In the genomic region with DNA sequence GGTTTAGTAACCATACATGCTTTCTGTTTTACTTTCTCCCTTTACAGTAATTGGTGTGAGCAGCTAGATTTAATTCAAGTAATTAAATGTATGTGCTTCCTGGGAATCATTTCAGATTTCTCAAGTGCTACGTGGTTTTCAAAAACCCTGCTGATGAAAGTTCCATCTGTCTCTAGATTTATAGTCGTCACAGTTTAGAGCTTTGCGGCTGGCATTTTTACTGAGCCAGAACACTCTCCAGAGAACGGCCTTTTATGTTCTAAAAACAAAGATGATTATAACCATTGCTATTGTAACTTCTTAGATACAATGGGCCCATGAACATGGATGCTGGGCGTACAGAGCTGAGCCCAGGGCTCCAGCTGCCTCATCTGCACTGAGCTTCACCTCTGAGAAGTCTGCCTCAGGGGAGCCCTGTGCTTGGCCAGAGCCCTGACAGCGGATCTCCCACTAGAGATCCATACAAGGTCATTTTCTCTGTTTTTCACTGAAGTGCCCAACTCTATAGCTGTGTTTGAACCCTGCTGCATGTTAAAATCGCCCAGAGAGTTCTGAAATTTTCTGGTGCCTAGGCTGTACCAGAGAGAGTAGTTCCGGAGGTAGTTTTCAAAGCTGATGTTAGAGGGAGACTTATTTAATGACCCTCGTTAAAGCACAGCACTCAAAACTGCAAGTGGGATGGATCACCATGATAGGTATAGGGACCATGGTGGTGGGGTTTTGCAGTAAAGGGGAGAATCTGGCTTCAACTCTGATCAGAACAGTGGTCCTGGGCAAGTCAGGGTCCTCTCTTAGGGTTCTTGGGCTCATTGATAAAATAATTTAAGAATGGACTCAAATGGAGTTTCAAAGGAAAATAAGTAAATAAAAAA, we compare ENCODE assay signal across 18 mouse cellular contexts. TPM values are rescaled to one million over a fixed set of nuclear protein-coding genes. Genes with fewer than 3 reads are reported as not detected.
A peak's percentile ranks its signal among the peaks of the same experiment; 100 is the strongest.
DNase-seq lines count a peak whose midpoint lies in the region; ATAC-seq lines count a peak whose summit lies in the region.
"Had no signal": no experiment of that assay in that cellular context is flagged by ENCODE, and none has a peak within 500 bp of the region (broad histone marks: within the 10 kb centered on the region; RNA-seq: fewer than 3 reads in every experiment).

No protein-coding gene starts in this region.

- ATAC-seq in frontal cortex, adult (ENCODE audit: low TSS enrichment): peak; percentile 64
- no peak for ATAC-seq in cerebellum, adult (ENCODE audit: insufficient number of reproducible peaks, low FRiP score, low TSS enrichment)
- no peak for ATAC-seq in megakaryocyte-erythroid progenitor cell, adult 5-6 weeks (replicated peaks; ENCODE audit: low FRiP score, low TSS enrichment, poor library complexity, severe bottlenecking)
- ATAC-seq: intestine, embryonic 16.5 days; liver, postnatal 0 days; midbrain, embryonic 15.5 days had no signal

- no peak for DNase-seq in frontal cortex, postnatal 25 days (ENCODE audit: low spot score in 2 of 2)
- DNase-seq in retina, postnatal 1 day: peak; percentile 21
- DNase-seq in retina, embryonic 14.5 days (ENCODE audit: low spot score): no peak
- DNase-seq in mesoderm, embryonic 11.5 days (ENCODE audit: low read depth, low spot score): peak; percentile 43
- DNase-seq: cerebellum, adult 9-10 months; gastrocnemius, adult 2 months; heart, adult 2 months; kidney, postnatal 25 days; liver, postnatal 0 days; lung, postnatal 36 days; right cerebral cortex, postnatal 14 days; thymus, postnatal 4 days had no signal

RNA-seq across cellular contexts. Expression of a gene that starts 15.2 kb away (rescaled TPM):
- not detected in 2 replicates for total RNA-seq in megakaryocyte-erythroid progenitor cell, adult 5-6 weeks (2014; fragmentation: Nextera tagmentation)
- total RNA-seq in megakaryocyte-erythroid progenitor cell, adult 5-6 weeks (2017): 0.84 and 4.8 TPM in 2 replicates
- total RNA-seq: adrenal gland, adult 18-20 months; gastrocnemius, adult 2 months; heart, adult 2 months had no signal

RNA-seq across cellular contexts. Expression of a gene that starts 49.9 kb away (rescaled TPM):
- total RNA-seq in megakaryocyte-erythroid progenitor cell, adult 5-6 weeks (2014; fragmentation: Nextera tagmentation): not detected in 2 replicates
- total RNA-seq in megakaryocyte-erythroid progenitor cell, adult 5-6 weeks (2017): not detected in 2 replicates
- total RNA-seq: adrenal gland, adult 18-20 months; gastrocnemius, adult 2 months; heart, adult 2 months had no signal

Comparison
In these comparisons a context has a peak if more than half of its experiments do, and no peak if none do; other contexts are left out.
1. DNase-seq: peak in retina, postnatal 1 day (single experiment) and mesoderm, embryonic 11.5 days (single experiment); none in frontal cortex, postnatal 25 days (0 of 2) and retina, embryonic 14.5 days (single experiment).